Comparison of ENCODE assay signal across 9 mouse cellular contexts in the genomic region with DNA sequence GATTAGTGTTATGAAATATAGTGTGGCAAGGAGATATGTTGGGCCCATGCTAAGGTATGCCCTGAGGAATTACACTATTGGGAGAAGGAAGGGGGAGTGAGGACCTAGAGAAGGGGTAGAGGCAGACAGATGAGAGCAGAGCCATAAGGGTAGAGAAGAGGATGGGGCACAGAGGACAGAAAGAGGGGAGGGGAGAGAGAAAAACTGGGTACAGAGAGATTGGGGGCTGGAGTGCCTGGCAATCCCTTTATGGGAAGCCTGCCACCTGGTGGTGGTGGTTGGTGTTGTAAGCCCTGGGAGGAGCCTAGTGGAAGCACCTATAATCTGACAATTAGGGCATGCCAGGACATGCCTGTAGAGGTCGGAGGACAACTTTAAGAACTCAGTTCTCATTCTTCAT. TPM values are rescaled to one million over a fixed set of nuclear protein-coding genes. Genes with fewer than 3 reads are reported as not detected.
A peak's percentile ranks its signal among the peaks of the same experiment; 100 is the strongest.
DNase-seq lines count a peak whose midpoint lies in the region; ATAC-seq and TF ChIP-seq lines count a peak whose summit lies in the region.
"Had no signal": no experiment of that assay in that cellular context is flagged by ENCODE, and none has a peak within 500 bp of the region (broad histone marks: within the 10 kb centered on the region; RNA-seq: fewer than 3 reads in every experiment).

No protein-coding gene starts in this region.

- no peak overlapping the region for H3K4me2 ChIP-seq in forebrain, embryonic 16.5 days (ENCODE audit: low read length)
- no peak overlapping the region for H3K4me2 ChIP-seq in hindbrain, embryonic 13.5 days
- H3K4me2 ChIP-seq: limb, embryonic 13.5 days had no signal

- peak; percentile 83 for ATAC-seq in forebrain, embryonic 16.5 days
- ATAC-seq in hindbrain, embryonic 13.5 days (ENCODE audit: low FRiP score) = peak; percentile 63

- no peaks in the 10 kb centered on the region for H3K79me2 ChIP-seq in MEL (ENCODE audit: control insufficient read depth, insufficient read depth, low read length, poor library complexity)

- no peak for TF ChIP-seq EP300 in MEL (IDR thresholded peaks at IDR 0.05; ENCODE audit: low read depth in 1 of 2, low read length in 2 of 2)

- no peak for TF ChIP-seq POLR2A in MEL (IDR thresholded peaks at IDR 0.05; ENCODE audit: control insufficient read depth in 1 of 2, insufficient read depth in 1 of 2, low read depth in 1 of 2, low read length in 2 of 2, poor library complexity in 1 of 2)

- peak; percentile 72 to 88 (median 78) for TF ChIP-seq CTCF in MEL (IDR thresholded peaks at IDR 0.05 in 2 of 3, conservative IDR thresholded peaks at IDR 0.05 in 1 of 3; ENCODE audit: control insufficient read depth in 1 of 3, insufficient read depth in 1 of 3, low read depth in 2 of 3, low read length in 3 of 3, poor library complexity in 1 of 3, severe bottlenecking in 1 of 3)

- WGBS in forebrain, embryonic 16.5 days = 4% methylated on average over 1 of the region's 1 CpGs
- WGBS in hindbrain, embryonic 13.5 days = 13% methylated on average over 1 of the region's 1 CpGs

- no peaks in the 10 kb centered on the region for H3K4me1 ChIP-seq in MEL (ENCODE audit: control insufficient read depth in 1 of 2, insufficient read depth in 2 of 2, low read length in 2 of 2)
- H3K4me1 ChIP-seq in forebrain, embryonic 16.5 days (replicated peaks; ENCODE audit: control insufficient read depth, insufficient read depth, low read length) = no peaks in the 10 kb centered on the region
- H3K4me1 ChIP-seq in hindbrain, embryonic 13.5 days (replicated peaks) = no peaks in the 10 kb centered on the region
- H3K4me1 ChIP-seq: limb, embryonic 13.5 days had no signal

- no peaks in the 10 kb centered on the region for H3K9me3 ChIP-seq in MEL (replicated peaks; ENCODE audit: insufficient read depth, low read length)
- no peaks in the 10 kb centered on the region for H3K9me3 ChIP-seq in forebrain, embryonic 16.5 days (ENCODE audit: control insufficient read depth, low read length)
- no peaks in the 10 kb centered on the region for H3K9me3 ChIP-seq in hindbrain, embryonic 13.5 days
- H3K9me3 ChIP-seq: limb, embryonic 13.5 days had no signal

- DNase-seq in MEL (ENCODE audit: low read depth, low spot score) = peak; percentile 76
- DNase-seq in cerebellum, adult 11-12 months = peak; percentile 60
- peak; percentile 88 for DNase-seq in layer of hippocampus, postnatal 10 days (ENCODE audit: low spot score in 2 of 2)
- peak; percentile 81 for DNase-seq in lung, postnatal 25 days (ENCODE audit: low spot score)
- peak; percentile 48 for DNase-seq in retina, adult 2 months (ENCODE audit: low read depth, low spot score)
- DNase-seq in thymus, postnatal 14 days = peak; percentile 92

- TF ChIP-seq RAD21 in MEL (IDR thresholded peaks at IDR 0.05; ENCODE audit: low read depth, low read length) = peak; percentile 66

- H3K4me3 ChIP-seq in MEL (ENCODE audit: control insufficient read depth in 1 of 2, insufficient read depth in 1 of 2, low read depth in 2 of 2, low read length in 2 of 2) = no peak overlapping the region
- H3K4me3 ChIP-seq in forebrain, embryonic 16.5 days (replicated peaks; ENCODE audit: low read length) = no peak overlapping the region
- H3K4me3 ChIP-seq in hindbrain, embryonic 13.5 days = no peak overlapping the region
- H3K4me3 ChIP-seq: limb, embryonic 13.5 days had no signal

- no peaks in the 10 kb centered on the region for H3K27me3 ChIP-seq in MEL (ENCODE audit: control insufficient read depth in 1 of 2, insufficient read depth in 2 of 2, low read length in 2 of 2)
- no peaks in the 10 kb centered on the region for H3K27me3 ChIP-seq in forebrain, embryonic 16.5 days (replicated peaks; ENCODE audit: control insufficient read depth, insufficient read depth, low read length)
- no peaks in the 10 kb centered on the region for H3K27me3 ChIP-seq in hindbrain, embryonic 13.5 days
- H3K27me3 ChIP-seq: limb, embryonic 13.5 days had no signal

- H3K9ac ChIP-seq in MEL (ENCODE audit: control insufficient read depth, low read depth, low read length, poor library complexity, severe bottlenecking) = no peak overlapping the region
- H3K9ac ChIP-seq in forebrain, embryonic 16.5 days (replicated peaks; ENCODE audit: low read depth, low read length) = no peak overlapping the region
- H3K9ac ChIP-seq in hindbrain, embryonic 13.5 days = no peak overlapping the region
- H3K9ac ChIP-seq: limb, embryonic 13.5 days had no signal

- H3K36me3 ChIP-seq in MEL (ENCODE audit: control insufficient read depth in 1 of 2, insufficient read depth in 2 of 2, low read length in 2 of 2) = no peaks in the 10 kb centered on the region
- 0 out of 2 replicates have a peak, but pooled peaks cover 3% of the 10 kb centered on the region for H3K36me3 ChIP-seq in forebrain, embryonic 16.5 days (ENCODE audit: control insufficient read depth, insufficient read depth)
- H3K36me3 ChIP-seq in hindbrain, embryonic 13.5 days = peaks cover 32% of the 10 kb centered on the region

- H3K27ac ChIP-seq in MEL (ENCODE audit: control insufficient read depth, low read depth, low read length) = no peak overlapping the region
- no peak overlapping the region for H3K27ac ChIP-seq in forebrain, embryonic 16.5 days (ENCODE audit: low read length)
- no peak overlapping the region for H3K27ac ChIP-seq in hindbrain, embryonic 13.5 days
- H3K27ac ChIP-seq: limb, embryonic 13.5 days had no signal

TF ChIP-seq in MEL, 35 proteins besides CTCF, POLR2A, EP300 and RAD21:
- TF ChIP-seq NRF1 (IDR thresholded peaks at IDR 0.05; ENCODE audit: insufficient read depth, low read depth, low read length, poor library complexity, severe bottlenecking) (no peak), HCFC1 (IDR thresholded peaks at IDR 0.05; ENCODE audit: low read depth, low read length) (no peak), USF2 (IDR thresholded peaks at IDR 0.05; ENCODE audit: borderline replicate concordance in 1 of 2, insufficient read depth in 1 of 2, low read depth in 1 of 2, low read length in 2 of 2) (no peak), ZKSCAN1 (IDR thresholded peaks at IDR 0.05; ENCODE audit: low read depth, low read length) (no peak), POLR2AphosphoS5 (IDR thresholded peaks at IDR 0.05; ENCODE audit: borderline replicate concordance, low read depth, low read length) (no peak), SMC3 (IDR thresholded peaks at IDR 0.05; ENCODE audit: low read depth, low read length) (peak; percentile 93), E2F4 (IDR thresholded peaks at IDR 0.05; ENCODE audit: borderline replicate concordance, low read depth, low read length) (no peak), ZC3H11A (IDR thresholded peaks at IDR 0.05; ENCODE audit: low read depth, low read length) (peak; percentile 60), TAL1 (IDR thresholded peaks at IDR 0.05; ENCODE audit: low read length) (no peak), CHD1 (IDR thresholded peaks at IDR 0.05; ENCODE audit: low read depth, low read length) (no peak), MYC (IDR thresholded peaks at IDR 0.05; ENCODE audit: low read depth, low read length) (no peak), GATA1 (IDR thresholded peaks at IDR 0.05; ENCODE audit: low read depth, low read length) (no peak), MEF2A (IDR thresholded peaks at IDR 0.05; ENCODE audit: extremely low read depth, insufficient replicate concordance, low read depth, low read length, poor library complexity, severe bottlenecking) (no peak)
TF ChIP-seq in MEL: peak in this region for 2.

RNA-seq across cellular contexts. Expression of a gene that starts 39.4 kb away (rescaled TPM):
- 1.2 and 1.7 TPM in 2 replicates for total RNA-seq in MEL (2012; rRNA removed)
- 1 to 10 TPM in 1 of 2 experiments, not detected in 1; 2.4 TPM for polyA plus RNA-seq in MEL (2012; ENCODE audit: insufficient read depth in 1 of 2, insufficient read length in 2 of 2, low read depth in 1 of 2, low replicate concordance in 2 of 2, missing spikeins in 1 of 2)
- 8.8 and 9.3 TPM in 2 replicates for polyA plus RNA-seq in forebrain, embryonic 16.5 days (2015; fragmentation: Nextera tagmentation; extraction: Ambion mirVana)
- 10.7 and 11.2 TPM in 2 replicates for polyA plus RNA-seq in hindbrain, embryonic 13.5 days (2015; fragmentation: Nextera tagmentation; extraction: Ambion mirVana)
- total RNA-seq in layer of hippocampus, postnatal 10 days (2021) = 10 to 100 TPM; 16.1 to 17.9 TPM

RNA-seq across cellular contexts. Expression of a gene that starts 47.0 kb away (rescaled TPM):
- total RNA-seq in MEL (2012; rRNA removed) = 2.9 and 3.1 TPM in 2 replicates
- polyA plus RNA-seq in MEL (2012; ENCODE audit: insufficient read depth in 1 of 2, insufficient read length in 2 of 2, low read depth in 1 of 2, low replicate concordance in 2 of 2, missing spikeins in 1 of 2) = 1 to 10 TPM in 1 of 2 experiments, not detected in 1; 3.6 TPM
- 5.2 and 7.8 TPM in 2 replicates for polyA plus RNA-seq in forebrain, embryonic 16.5 days (2015; fragmentation: Nextera tagmentation; extraction: Ambion mirVana)
- polyA plus RNA-seq in hindbrain, embryonic 13.5 days (2015; fragmentation: Nextera tagmentation; extraction: Ambion mirVana) = 7.8 and 9.1 TPM in 2 replicates
- 10 to 100 TPM in 1 of 2 experiments, 1 to 10 TPM in 1; 9.1 to 10.9 TPM for total RNA-seq in layer of hippocampus, postnatal 10 days (2021)
